Mouse (Mus musculus) cerebellum, adult 18-20 months (tissue): ENCODE measurements at regions not wholly inside any gene's neighbourhood (a gene's known extent, or its start where the extent isn't known, plus 50 kb on each side); places are given as distances from the start of the nearest gene placed in this dataset.

ENCODE experiments used
- DNase-seq, 2 experiments: peaks; one replicate each; pipeline ENCODE4 v3.0.0; 2021

DNA sequence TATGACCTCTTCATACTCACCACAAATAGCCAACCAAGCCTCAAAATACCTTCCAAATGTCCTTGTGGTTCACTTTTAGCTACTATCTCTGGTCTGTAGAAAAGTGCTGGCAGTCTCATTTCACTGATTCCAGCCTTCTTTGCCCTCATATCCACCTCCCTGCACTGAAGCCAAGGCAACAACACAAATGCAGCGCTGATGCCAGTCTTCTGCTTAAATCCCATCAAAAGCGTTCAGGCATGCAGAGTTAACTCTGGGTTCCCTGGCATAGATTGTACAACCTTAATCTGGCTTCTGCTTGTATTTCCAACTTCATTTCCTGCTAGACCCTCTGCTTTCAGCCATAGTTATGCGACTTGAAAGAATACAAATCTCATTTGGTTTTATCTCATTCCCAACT is 362.9 kb upstream of the Fam49a start:
- no peak for DNase-seq

DNA sequence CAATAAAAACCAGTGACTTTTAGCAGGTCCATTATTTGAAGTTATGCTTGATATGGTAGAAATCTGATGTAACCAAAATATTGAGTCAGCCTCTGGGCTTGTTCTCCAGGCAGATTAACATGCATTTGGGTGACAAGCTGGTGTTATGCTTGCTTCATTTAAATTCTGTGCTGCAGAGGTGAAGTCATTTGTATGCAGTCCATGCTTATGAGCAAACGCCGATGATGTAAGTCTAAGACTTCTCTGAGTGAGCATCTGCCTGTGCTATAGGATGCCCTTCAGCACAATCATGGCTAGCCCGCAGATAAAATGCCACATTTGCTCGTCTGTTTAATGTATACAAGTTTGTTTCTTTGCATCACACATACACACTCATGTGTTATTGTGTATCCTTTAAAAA is 355.4 kb upstream of the Fam49a start:
- no peak for DNase-seq
